Mouse (Mus musculus) adrenal gland, postnatal 4 days (tissue): ENCODE measurements around the gene Rarres1. TPM values are rescaled to one million over a fixed set of nuclear protein-coding genes. Genes with fewer than 3 reads are reported as not detected.
A peak's percentile ranks its signal among the peaks of the same experiment; 100 is the strongest.

ENCODE experiments used
- DNase-seq, 2 experiments: peaks; one replicate each; pipeline ENCODE4 v3.0.0; 2021 to 2022; ENCODE audit warnings: low spot score in 2 of 2, mixed read lengths in 2 of 2
- total RNA-seq, 2 experiments: library from RNA; stranded (reverse); gene quantifications; 2 replicates each; pipeline ENCODE4 v1.2.3; 2021

Rarres1 gene
- total RNA-seq, 2 experiments from 2014 or later, result 0.81 to 1.3 TPM

GRCm38 (mm10) chr3:67496310-67496709, 19.0 kb downstream of the Rarres1 start:
- no peak for DNase-seq

GRCm38 (mm10) chr3:67493132-67493531, 22.2 kb downstream of the Rarres1 start:
- no peak for DNase-seq

- DNase-seq, result no peak
Measured at GRCm38 (mm10) chr3:67492086-67492869, 23.0 kb downstream of the Rarres1 start.

- DNase-seq, result no peak
Measured at GRCm38 (mm10) chr3:67490156-67490555, 25.2 kb downstream of the Rarres1 start.

- DNase-seq, result no peak
Measured at GRCm38 (mm10) chr3:67485233-67485632, 30.1 kb downstream of the Rarres1 start.

GRCm38 (mm10) chr3:67482400-67482799, 32.9 kb downstream of the Rarres1 start:
- DNase-seq, result no peak

- no peak for DNase-seq
Measured at GRCm38 (mm10) chr3:67479806-67480205, 35.5 kb downstream of the Rarres1 start.

- no peak for DNase-seq
Measured at GRCm38 (mm10) chr3:67473438-67473837, 41.9 kb downstream of the Rarres1 start.

GRCm38 (mm10) chr3:67471408-67472127, 43.8 kb downstream of the Rarres1 start:
- DNase-seq, result no peak

- no peak for DNase-seq
Measured at GRCm38 (mm10) chr3:67467281-67467680, 48.0 kb downstream of the Rarres1 start.

- no peak for DNase-seq
Measured at GRCm38 (mm10) chr3:67466576-67466975, 48.7 kb downstream of the Rarres1 start.

- DNase-seq, result peak; percentile 21 to 45
Measured at GRCm38 (mm10) chr3:67463450-67464372, 51.6 kb downstream of the Rarres1 start, which contains the start of gene Lxn. Lxn (minus strand) TSS chr3:67463926.

GRCm38 (mm10) chr3:67463001-67463400, 52.3 kb downstream of the Rarres1 start:
- no peak for DNase-seq

GRCm38 (mm10) chr3:67462578-67462977, 52.7 kb downstream of the Rarres1 start:
- DNase-seq, result no peak

GRCm38 (mm10) chr3:67462015-67462414, 53.3 kb downstream of the Rarres1 start:
- no peak for DNase-seq

GRCm38 (mm10) chr3:67459881-67460280, 55.4 kb downstream of the Rarres1 start:
- DNase-seq, result no peak

- DNase-seq, result no peak
Measured at GRCm38 (mm10) chr3:67450601-67451210, 64.6 kb downstream of the Rarres1 start.

- no peak for DNase-seq
Measured at GRCm38 (mm10) chr3:67449660-67450059, 65.7 kb downstream of the Rarres1 start.

- DNase-seq, result no peak
Measured at GRCm38 (mm10) chr3:67447143-67447542, 68.2 kb downstream of the Rarres1 start.

- no peak for DNase-seq
Measured at GRCm38 (mm10) chr3:67434011-67434410, 81.3 kb downstream of the Rarres1 start.

GRCm38 (mm10) chr3:67429999-67430380, 85.3 kb downstream of the Rarres1 start, which contains the start of gene Gfm1:
Gfm1 (plus strand) TSS chr3:67430096.
- peak; percentile 71 to 82 for DNase-seq
